Mouse (Mus musculus): ENCODE data around the gene Nadk.
"Not testable (repeated sequence)": the region's sequence is repeated elsewhere in the genome, so short reads cannot be mapped to it uniquely, and the experiment has no call there.

The Nadk gene

DNA sequence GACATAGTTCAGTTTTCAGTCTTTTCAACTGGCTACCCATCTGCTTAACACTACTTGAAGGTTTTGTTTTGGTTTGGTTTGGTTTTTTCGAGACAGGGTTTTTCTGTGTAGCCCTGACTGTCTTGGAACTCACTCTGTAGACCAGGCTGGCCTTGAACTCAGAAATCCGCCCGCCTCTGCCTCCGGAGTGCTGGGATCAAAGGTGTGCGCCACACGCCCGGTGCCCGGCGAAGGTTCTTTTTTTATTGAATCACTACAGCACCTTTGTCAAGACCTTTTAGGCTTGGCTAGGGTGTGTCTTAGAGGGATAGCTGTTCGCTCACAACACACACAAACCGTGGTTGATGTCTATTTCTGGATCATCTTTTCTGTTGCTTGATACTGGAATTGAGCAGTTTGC lies 8.1 kb downstream of the Nadk start:
- not testable (repeated sequence) for DNase-seq

DNA sequence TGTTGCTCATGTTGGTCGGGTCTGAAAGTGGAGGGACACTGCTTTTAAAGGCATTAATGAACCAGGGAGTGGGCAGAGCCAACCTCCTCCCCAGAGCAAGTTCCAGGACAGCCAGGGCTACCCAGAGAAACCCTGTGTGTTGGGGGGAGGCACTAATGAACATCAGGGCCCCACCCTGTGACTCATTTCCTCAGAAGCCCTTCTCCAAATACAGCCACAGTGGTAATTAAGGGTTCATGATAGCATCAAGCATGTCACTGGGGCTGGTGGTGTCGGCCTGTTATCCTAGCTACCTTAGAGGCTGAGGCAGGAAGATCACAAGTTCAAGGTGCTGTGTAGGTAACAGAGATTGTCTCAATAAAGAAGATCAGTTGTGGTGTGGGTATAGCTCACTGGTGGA lies 9.3 kb downstream of the Nadk start:
- no peak for DNase-seq

GRCm38 (mm10) chr4:155573155-155573554 lies 11.0 kb downstream of the Nadk start:
- DNase-seq: no peak

DNA sequence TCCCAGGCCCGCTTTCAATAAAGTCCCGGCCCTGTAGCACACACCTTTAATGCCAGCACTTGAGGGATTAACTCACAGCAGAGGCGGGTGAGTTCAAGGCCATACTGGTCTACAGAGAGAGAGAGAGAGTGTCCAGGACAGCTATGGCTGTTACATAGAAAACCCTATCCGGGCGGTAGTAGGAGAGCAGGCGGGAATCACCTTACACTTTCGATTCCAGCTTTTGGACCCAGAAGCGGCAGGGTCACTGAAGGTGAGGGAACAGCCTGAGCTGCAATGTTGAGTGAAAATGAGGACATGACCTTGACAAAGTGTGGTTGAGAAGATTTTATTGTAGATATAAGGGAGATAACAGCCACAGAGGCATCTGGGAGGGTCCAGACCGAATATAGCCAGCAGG lies 11.7 kb downstream of the Nadk start:
- no peak for DNase-seq

GRCm38 (mm10) chr4:155574931-155575330 lies 12.8 kb downstream of the Nadk start:
- no peak for DNase-seq

DNA sequence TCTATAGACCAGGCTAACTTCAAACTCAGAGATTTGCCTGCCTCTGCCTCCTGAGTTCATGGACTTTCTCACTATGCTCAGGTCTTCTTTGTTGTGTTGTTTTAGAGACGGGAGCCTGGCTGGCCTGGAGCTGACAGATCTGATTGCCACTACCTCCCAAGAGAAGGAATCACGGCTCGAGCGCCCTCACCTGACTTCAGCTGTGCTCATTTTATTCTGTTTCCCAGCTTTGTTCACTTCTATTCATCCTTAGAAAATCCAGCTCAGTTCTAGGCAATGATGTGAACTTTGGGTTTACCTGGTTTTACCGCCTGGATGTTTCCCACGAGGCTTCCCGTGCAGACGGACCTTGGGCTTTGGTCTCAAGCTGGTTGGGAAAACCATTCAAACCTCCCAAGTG lies 13.3 kb downstream of the Nadk start:
- no peak for DNase-seq

GRCm38 (mm10) chr4:155577132-155577531 lies 15.0 kb downstream of the Nadk start:
- no peak for DNase-seq

GRCm38 (mm10) chr4:155577741-155578140 lies 15.6 kb downstream of the Nadk start:
- DNase-seq: no peak

DNA sequence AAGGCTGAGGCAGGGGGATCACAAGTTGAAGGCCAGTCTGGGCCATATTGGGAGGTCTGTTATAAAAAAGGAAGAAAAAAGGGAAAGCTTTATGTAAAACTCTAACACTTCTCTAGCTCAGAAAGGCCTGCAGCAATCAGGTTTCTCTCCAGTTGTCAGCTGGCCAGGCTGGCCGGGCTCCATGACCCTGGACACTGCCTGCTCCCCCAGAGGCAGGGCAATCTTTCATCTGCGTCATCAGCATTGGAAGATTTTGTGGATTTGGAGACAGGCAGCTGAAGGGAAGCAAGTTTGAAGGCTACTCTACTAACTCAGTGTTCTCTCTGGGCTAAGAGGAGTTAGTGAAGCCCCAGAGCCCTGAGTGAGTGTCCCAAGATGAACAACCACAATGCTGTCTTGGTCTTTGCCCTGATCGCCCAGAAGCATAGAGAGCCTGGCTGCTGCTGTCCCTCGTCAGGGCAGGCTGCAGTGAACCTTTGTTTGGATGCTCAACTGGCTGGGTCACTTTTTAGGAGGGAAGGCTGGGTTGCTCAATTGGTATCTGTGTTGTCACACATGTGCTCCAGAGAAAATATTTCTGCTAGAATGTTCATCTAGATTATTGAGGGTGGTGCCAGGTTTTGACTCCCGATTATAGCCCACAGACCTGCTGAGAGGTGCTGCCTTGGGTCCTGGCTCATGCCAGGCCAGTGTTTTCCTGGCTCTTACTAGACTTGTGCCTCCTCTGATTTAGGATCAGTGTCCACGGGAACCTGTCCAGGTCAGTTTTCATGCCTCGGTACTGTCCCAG lies 16.4 kb downstream of the Nadk start:
- DNase-seq: no peak

DNA sequence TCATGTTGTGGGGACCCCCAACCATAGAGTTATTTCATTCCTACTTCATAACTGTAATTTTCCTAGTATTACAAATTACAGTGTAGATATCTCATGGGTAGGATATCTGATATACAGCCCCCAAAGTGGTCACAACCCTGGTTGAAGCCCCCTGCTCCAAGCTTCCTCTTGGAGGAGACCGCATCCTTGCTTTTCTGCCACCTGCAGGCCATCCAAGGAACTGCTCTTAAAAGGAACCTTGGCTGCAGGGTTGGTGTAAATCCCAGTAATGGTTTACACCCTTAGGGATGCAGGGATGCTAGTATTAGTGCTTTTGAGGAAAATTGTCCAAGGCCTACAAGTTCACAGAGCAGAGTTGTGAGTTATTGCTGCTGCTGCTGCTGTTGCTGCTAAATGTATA lies 18.2 kb downstream of the Nadk start:
- DNase-seq: peak; percentile 65

DNA sequence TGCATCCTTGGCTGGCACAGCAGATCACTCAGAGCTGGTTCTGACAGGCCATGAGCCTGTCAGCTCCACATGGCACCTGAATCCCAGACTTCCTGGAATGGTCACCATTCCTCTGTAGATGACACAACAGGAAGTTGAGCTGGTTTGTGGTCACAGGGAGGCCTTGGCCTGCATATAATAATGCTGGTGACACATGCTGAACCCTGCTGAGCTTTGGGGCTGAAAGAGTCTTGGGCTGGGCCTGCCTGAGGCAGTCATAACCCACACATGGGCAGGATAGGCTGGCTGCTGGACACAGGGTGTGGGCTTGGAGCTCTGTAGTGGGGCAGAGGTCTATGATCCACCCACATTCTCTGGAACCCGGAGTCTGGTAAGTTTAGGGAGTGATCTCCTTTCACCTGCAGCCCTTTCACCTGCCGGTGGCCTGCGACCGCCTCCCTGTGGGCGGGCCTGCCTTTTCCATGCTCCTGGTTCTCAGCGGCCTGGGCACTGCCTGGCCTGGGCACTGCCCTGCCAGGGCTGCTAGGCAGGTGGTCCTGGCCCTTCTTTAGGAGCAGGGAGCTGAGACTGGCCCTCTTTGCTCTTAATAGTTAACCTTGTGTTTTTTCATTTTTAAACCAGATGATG lies 20.2 kb downstream of the Nadk start:
- no peak for DNase-seq

DNA sequence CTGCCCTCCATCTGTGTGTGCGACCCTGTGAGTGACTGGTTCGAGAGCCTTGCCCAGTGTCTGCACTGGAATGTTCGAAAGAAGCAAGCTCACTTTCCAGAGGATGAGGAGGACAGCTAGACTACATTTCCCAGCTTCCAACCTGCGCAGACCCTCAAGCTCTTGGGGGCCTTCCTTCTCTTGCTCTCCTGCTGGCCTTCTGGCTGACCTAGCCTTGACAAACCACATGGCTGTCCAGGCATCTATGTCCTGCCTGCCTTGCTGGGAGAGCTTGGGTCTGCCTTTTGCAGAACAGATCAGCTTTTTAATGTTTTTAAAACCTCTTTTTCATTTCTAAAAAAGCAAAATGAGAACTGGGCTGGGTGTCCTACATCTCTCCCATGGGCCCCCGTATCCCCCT lies 27.2 kb downstream of the Nadk start:
- DNase-seq: no peak

DNA sequence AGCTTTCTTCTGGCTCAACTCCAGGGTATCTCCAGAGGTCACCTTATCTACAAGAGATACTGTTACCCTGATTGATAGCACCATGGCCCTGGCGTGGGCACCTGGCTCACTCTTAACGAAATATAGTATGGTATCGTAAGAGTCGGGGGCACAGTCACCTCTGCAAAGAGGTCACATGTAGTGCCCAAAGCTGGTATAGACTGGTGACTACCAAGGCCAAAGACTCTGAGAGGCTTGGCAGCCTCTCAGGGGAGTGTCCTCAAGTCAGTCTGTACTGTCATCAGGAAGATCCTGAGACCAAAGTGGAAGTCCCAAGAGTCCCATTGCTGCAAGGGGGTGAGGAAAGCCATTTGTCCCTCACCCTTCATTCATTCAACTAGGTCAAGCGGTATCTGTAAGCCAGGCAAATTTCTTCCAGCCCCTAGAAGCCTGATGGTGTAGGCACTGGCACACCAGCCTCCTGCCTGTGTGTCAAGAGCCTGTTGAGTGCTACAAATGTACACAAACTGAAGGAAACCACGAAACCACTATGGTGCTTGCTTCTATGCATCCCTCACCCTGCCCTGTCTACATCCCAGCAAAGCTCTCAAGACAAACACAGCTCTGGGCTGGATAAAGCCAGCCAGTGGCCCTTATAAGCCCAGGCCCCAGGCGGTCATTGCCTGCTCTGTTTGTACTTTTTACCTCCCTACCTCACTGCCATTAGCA lies 29.0 kb downstream of the Nadk start:
- DNase-seq: no peak

GRCm38 (mm10) chr4:155593780-155594179 lies 31.6 kb downstream of the Nadk start:
- no peak for DNase-seq

DNA sequence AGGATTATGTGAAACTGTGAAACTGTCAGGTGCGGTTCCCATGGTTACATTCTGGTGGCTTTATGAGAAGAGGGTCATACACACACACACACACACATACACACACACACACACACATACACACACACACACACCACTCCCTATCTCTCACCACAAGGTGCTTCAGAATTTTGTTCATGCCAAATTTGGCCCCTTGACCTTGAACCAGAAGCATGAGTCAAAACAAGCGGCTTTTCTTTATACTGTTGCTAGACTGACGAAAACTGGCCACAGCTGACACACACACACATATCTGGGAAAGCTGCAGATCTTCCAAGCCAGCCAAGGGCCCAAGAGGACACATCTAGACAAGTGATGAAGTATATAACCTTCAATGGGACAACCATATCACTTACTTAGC lies 33.6 kb downstream of the Nadk start:
- DNase-seq: no peak

GRCm38 (mm10) chr4:155596606-155597005 lies 34.4 kb downstream of the Nadk start:
- DNase-seq: no peak

DNA sequence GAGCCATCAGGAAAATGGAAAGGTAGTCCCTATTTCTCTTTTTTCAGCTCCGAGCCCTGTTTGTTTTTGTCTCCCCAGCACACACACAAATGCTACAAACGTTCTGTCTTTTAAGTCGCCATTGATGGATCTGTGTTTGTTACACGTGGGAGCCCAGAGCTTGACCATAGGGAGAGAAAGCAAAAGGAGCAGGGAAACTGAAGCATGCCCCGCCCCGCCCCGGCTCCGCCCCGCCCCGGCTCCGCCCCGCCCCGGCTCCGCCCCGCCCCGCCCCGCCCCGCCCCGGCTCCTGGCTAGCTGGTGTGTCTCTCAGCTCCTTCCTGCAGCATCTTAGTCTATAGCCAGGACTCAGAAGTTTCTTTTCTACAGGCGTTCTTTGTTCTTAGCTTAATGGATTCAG lies 36.4 kb downstream of the Nadk start:
- DNase-seq: peak; percentile 5

- no peak for DNase-seq
Observed at GRCm38 (mm10) chr4:155599901-155600825, 38.0 kb downstream of the Nadk start.

GRCm38 (mm10) chr4:155601091-155601996 lies 39.2 kb downstream of the Nadk start, which contains the start of gene Slc35e2:
TSS of gene Slc35e2 (plus strand) at chr4:155601416.
- peak; percentile 96 for DNase-seq

GRCm38 (mm10) chr4:155601997-155602456 lies 39.8 kb downstream of the Nadk start:
- DNase-seq: no peak

DNA sequence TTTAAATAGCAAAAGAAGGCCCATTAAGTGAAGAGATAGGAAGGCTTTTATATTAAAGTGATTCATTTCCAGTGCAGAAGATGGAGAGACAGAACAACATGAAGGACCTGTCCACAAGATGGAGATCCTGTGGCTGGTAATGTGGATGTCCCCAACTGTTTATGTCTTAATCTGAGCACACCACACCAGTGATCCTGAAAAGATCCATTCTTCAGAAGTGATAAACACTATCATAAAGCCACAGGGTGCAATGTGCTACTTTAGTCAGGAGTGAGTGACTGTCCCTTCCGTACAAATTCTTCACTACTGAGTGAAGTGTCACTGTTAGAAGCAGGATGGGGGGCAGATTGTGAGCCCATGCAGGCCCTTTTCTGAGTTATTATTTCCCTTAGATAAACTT lies 40.6 kb downstream of the Nadk start:
- no peak for DNase-seq

- no peak for DNase-seq
Observed at GRCm38 (mm10) chr4:155603801-155604200, 41.6 kb downstream of the Nadk start.

Measured in embryo, embryonic 11 days (tissue).